ENCODE assay signal across 10 mouse cellular contexts in genomic region chrX:143885765-143886164, GRCm38 (mm10). TPM values are rescaled to one million over a fixed set of nuclear protein-coding genes. Genes with fewer than 3 reads are reported as not detected.
DNase-seq lines count a peak whose midpoint lies in the region; ATAC-seq lines count a peak whose summit lies in the region.
"Had no signal": no experiment of that assay in that cellular context is flagged by ENCODE, and none has a peak within 500 bp of the region (broad histone marks: within the 10 kb centered on the region; RNA-seq: fewer than 3 reads in every experiment).

No protein-coding gene starts in this region.

- H3K36me3 ChIP-seq in lung, embryonic 16.5 days (ENCODE audit: control insufficient read depth, insufficient read depth, low read length), result no peaks in the 10 kb centered on the region
- H3K36me3 ChIP-seq in heart, embryonic 10.5 days, result no peaks in the 10 kb centered on the region
- H3K36me3 ChIP-seq in kidney, embryonic 16.5 days (ENCODE audit: insufficient read depth, low read length), result no peaks in the 10 kb centered on the region
- H3K36me3 ChIP-seq: neural tube, embryonic 12.5 days had no signal

- 34% methylated on average over 4 of the region's 4 CpGs for WGBS in lung, embryonic 16.5 days
- WGBS in heart, embryonic 10.5 days, result 29% methylated on average over 4 of the region's 4 CpGs
- 43% methylated on average over 4 of the region's 4 CpGs for WGBS in kidney, embryonic 16.5 days

- peak; percentile 63 for ATAC-seq in lung, embryonic 16.5 days (ENCODE audit: low read depth)
- peak; percentile 49; the same call in 1 of the 2 replicates for ATAC-seq in kidney, embryonic 16.5 days (ENCODE audit: low FRiP score, low TSS enrichment)

- no peak for DNase-seq in lung, postnatal 36 days
- peak; percentile 76 for DNase-seq in heart, embryonic 10.5 days (ENCODE audit: low spot score)
- DNase-seq in testis, postnatal 14 days (ENCODE audit: low spot score), result peak; percentile 72
- DNase-seq in cerebellum, adult 8-10 months, result no peak
- no peak for DNase-seq in frontal cortex, postnatal 10 days (ENCODE audit: low spot score in 2 of 2)
- DNase-seq: cerebellum, adult 11-12 months had no signal

- H3K9me3 ChIP-seq in lung, embryonic 16.5 days (ENCODE audit: control insufficient read depth, low read length), result no peaks in the 10 kb centered on the region
- no peaks in the 10 kb centered on the region for H3K9me3 ChIP-seq in heart, embryonic 10.5 days
- no peaks in the 10 kb centered on the region for H3K9me3 ChIP-seq in kidney, embryonic 16.5 days (ENCODE audit: low read length)
- H3K9me3 ChIP-seq: neural tube, embryonic 12.5 days had no signal

- no peaks in the 10 kb centered on the region; the same call in 1 of the 2 replicates for H3K27me3 ChIP-seq in lung, embryonic 16.5 days (ENCODE audit: control insufficient read depth, insufficient read depth, low read depth, low read length)
- no peaks in the 10 kb centered on the region for H3K27me3 ChIP-seq in heart, embryonic 10.5 days (ENCODE audit: insufficient read depth, poor library complexity, severe bottlenecking)
- H3K27me3 ChIP-seq in kidney, embryonic 16.5 days (ENCODE audit: insufficient read depth, low read length), result peaks cover 11% of the 10 kb centered on the region; the same call in 1 of the 2 replicates
- H3K27me3 ChIP-seq: neural tube, embryonic 12.5 days had no signal

- H3K4me2 ChIP-seq in lung, embryonic 16.5 days (ENCODE audit: low read depth, low read length), result no peak overlapping the region
- no peak overlapping the region for H3K4me2 ChIP-seq in kidney, embryonic 16.5 days (replicated peaks; ENCODE audit: low read depth, low read length)
- H3K4me2 ChIP-seq: neural tube, embryonic 12.5 days had no signal

- no peak overlapping the region for H3K9ac ChIP-seq in lung, embryonic 16.5 days (ENCODE audit: low read length)
- H3K9ac ChIP-seq in kidney, embryonic 16.5 days (replicated peaks; ENCODE audit: low read length), result no peak overlapping the region
- H3K9ac ChIP-seq: neural tube, embryonic 12.5 days had no signal

- H3K4me3 ChIP-seq in lung, embryonic 16.5 days (ENCODE audit: low read length), result no peak overlapping the region
- H3K4me3 ChIP-seq in heart, embryonic 10.5 days, result no peak overlapping the region
- H3K4me3 ChIP-seq in kidney, embryonic 16.5 days (ENCODE audit: low read length), result no peak overlapping the region
- H3K4me3 ChIP-seq: megakaryocyte, embryonic 14.5 days; neural tube, embryonic 12.5 days had no signal

- peaks cover 2% of the 10 kb centered on the region; the same call in 1 of the 2 replicates for H3K4me1 ChIP-seq in lung, embryonic 16.5 days (replicated peaks; ENCODE audit: control insufficient read depth, insufficient read depth, low read length)
- H3K4me1 ChIP-seq in heart, embryonic 10.5 days, result peaks cover 4% of the 10 kb centered on the region; the same call in 1 of the 2 replicates
- H3K4me1 ChIP-seq in kidney, embryonic 16.5 days (ENCODE audit: insufficient read depth, low read length), result 0 out of 2 replicates have a peak, but pooled peaks cover 4% of the 10 kb centered on the region
- H3K4me1 ChIP-seq: megakaryocyte, embryonic 14.5 days; neural tube, embryonic 12.5 days had no signal

- no peak overlapping the region for H3K27ac ChIP-seq in lung, embryonic 16.5 days (ENCODE audit: low read length)
- H3K27ac ChIP-seq in heart, embryonic 10.5 days, result no peak overlapping the region
- H3K27ac ChIP-seq in kidney, embryonic 16.5 days (ENCODE audit: low read length), result no peak overlapping the region
- H3K27ac ChIP-seq: neural tube, embryonic 12.5 days had no signal

RNA-seq across cellular contexts. Expression of gene Dcx, which starts 47.3 kb away (rescaled TPM):
- 1.3 and 1.7 TPM in 2 replicates for polyA plus RNA-seq in lung, embryonic 16.5 days (2015; fragmentation: Nextera tagmentation; extraction: Ambion mirVana)
- polyA plus RNA-seq in heart, embryonic 10.5 days (2016; fragmentation: Nextera tagmentation; extraction: Ambion mirVana), result 0.21 and 1.7 TPM in 2 replicates
- polyA plus RNA-seq in kidney, embryonic 16.5 days (2015; fragmentation: Nextera tagmentation; extraction: Ambion mirVana), result 3.9 and 4.7 TPM in 2 replicates

RNA-seq across cellular contexts. Expression of gene Capn6, which starts 58.6 kb away (rescaled TPM):
- 117 and 129 TPM in 2 replicates for polyA plus RNA-seq in lung, embryonic 16.5 days (2015; fragmentation: Nextera tagmentation; extraction: Ambion mirVana)
- polyA plus RNA-seq in heart, embryonic 10.5 days (2016; fragmentation: Nextera tagmentation; extraction: Ambion mirVana), result 220 and 293 TPM in 2 replicates
- 138 and 152 TPM in 2 replicates for polyA plus RNA-seq in kidney, embryonic 16.5 days (2015; fragmentation: Nextera tagmentation; extraction: Ambion mirVana)

Comparison
In these comparisons a context has a peak if more than half of its experiments do, and no peak if none do; other contexts are left out.
1. DNase-seq: peak in heart, embryonic 10.5 days (single experiment) and testis, postnatal 14 days (single experiment); none in lung, postnatal 36 days (single experiment), cerebellum, adult 8-10 months (single experiment) and frontal cortex, postnatal 10 days (0 of 2).